Mouse (Mus musculus) lung, postnatal 14 days (tissue): ENCODE measurements around the gene Got1.
A peak's percentile ranks its signal among the peaks of the same experiment; 100 is the strongest.
"Not testable (repeated sequence)": the region's sequence is repeated elsewhere in the genome, so short reads cannot be mapped to it uniquely, and the experiment has no call there.

Source experiments
- DNase-seq: peaks from one replicate; pipeline ENCODE4 v3.0.0; 2021

The Got1 gene

GRCm38 (mm10) chr19:43521362-43521761 is 3.0 kb downstream of the Got1 start:
- no peak for DNase-seq

DNA sequence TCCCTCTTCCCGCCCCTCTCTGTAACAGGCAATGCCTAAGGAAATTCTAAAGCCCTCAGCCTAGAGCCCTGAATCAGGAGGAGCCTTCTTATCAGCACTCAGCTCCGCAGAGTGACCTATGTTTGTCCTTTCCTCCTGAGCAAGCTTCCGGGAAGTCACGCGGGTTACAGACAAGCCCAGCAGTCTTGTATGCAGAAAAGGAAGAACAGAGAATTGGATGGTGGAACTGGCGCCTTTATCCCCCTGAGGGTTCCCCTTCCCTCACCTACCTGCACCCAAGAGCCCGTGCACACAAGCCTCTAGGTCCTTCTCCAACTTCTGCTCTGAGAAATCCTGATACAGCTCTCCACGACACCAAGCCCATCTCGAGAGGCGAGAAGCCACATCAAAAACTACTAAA is 4.0 kb downstream of the Got1 start:
- no peak for DNase-seq

GRCm38 (mm10) chr19:43519226-43519625 is 5.2 kb downstream of the Got1 start:
- no peak for DNase-seq

DNA sequence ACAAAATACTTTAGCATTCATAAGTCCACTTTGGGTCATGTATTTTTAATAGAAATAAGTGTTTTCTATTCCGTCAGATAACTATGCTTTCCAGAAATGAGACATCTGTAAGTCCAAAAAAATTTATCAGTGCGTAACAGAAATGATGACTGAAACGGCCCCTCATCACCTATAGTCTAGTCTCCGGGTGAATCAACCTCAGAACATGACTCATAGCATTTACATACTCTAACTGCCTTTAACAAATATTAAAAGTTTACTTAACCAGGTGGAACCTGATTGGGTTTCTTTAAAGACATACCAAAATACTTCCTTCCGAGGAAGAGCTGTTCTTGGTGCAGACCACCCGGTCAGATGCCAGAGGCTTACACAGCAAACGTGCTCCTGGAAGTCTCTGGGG is 6.1 kb downstream of the Got1 start:
- DNase-seq = no peak

- no peak for DNase-seq
Observed at GRCm38 (mm10) chr19:43517808-43518207, 6.6 kb downstream of the Got1 start.

- DNase-seq = no peak
Observed at GRCm38 (mm10) chr19:43517320-43517719, 7.1 kb downstream of the Got1 start.

GRCm38 (mm10) chr19:43516397-43517035 is 7.9 kb downstream of the Got1 start:
- no peak for DNase-seq

- DNase-seq = no peak
Observed at GRCm38 (mm10) chr19:43515668-43516396, 8.6 kb downstream of the Got1 start.

DNA sequence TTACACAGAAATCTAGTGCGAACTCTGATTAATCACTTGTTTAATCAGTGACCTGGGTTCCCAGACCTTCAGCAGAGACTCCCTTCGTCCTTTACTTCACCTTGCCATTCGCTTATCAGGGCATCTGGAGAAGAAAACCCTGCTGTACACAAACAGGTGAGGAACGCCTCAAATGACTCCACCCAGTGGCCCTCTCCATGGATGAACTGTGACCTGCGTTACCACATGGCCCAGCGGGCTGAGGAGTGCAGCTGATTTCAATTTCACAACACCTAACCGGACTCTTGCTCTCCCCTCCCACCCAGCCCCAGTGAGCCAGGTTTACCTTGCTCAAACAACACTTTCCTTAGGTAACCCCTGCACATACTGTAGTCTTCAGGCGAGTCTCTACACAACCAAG is 10.5 kb downstream of the Got1 start:
- no peak for DNase-seq

GRCm38 (mm10) chr19:43511621-43512620 is 12.5 kb downstream of the Got1 start:
- DNase-seq = no peak

DNA sequence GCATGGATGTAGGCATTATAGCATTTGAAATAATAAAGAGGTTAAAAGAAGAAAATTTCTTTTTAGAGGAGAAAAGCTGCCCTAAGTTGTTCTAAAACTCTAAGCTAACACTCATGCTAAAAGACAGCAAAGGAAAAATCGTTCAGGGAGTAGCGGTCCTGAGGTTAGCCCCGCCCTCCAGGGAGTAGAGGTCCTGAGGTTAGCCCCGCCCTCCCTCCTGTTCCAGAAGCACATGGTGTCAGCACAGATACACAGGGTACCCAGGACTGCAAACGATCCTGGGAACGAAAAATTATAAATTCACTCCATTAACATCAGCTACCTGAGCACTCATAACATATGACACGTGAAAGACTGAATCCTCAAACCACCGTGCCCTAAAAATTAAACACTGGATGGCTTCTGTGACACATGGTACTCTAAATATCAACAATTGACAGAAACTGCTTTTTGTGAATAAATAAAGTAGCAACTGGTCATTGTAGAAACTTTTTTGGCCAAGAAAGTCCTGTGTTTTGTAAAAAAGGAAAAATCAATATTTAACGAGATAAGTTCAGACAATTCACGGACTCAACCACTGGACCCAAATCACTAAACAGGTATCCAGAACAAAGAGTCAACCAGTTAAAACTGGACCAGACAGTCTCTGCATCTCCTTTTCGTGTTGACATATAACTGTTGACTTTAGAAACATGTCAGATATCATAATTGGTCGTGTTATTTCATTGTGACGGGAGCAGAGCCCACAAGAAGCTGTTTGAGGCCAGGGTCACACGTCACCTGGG is 13.8 kb downstream of the Got1 start:
- DNase-seq = no peak

GRCm38 (mm10) chr19:43505441-43505840 is 19.0 kb downstream of the Got1 start:
- DNase-seq = no peak

DNA sequence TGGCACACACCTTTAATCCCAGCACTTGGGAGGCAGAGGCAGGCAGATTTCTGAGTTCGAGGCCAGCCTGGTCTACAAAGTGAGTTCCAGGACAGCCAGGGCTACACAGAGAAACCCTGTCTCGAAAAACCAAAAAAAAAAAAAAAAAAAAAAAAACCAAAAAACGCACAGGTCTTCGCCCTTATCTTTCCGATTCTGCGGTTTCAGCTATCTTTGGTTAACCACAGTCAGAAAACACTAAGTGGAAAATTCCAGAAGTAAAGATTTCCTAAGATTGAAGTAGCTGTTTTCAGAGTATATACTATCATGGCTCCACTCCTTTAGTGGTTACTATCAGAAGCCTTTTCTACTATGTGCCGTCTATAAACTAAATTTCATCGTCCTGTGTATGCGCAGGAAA is 20.8 kb downstream of the Got1 start:
- not testable (repeated sequence) for DNase-seq

GRCm38 (mm10) chr19:43502630-43503029 is 21.8 kb downstream of the Got1 start:
- no peak for DNase-seq

DNA sequence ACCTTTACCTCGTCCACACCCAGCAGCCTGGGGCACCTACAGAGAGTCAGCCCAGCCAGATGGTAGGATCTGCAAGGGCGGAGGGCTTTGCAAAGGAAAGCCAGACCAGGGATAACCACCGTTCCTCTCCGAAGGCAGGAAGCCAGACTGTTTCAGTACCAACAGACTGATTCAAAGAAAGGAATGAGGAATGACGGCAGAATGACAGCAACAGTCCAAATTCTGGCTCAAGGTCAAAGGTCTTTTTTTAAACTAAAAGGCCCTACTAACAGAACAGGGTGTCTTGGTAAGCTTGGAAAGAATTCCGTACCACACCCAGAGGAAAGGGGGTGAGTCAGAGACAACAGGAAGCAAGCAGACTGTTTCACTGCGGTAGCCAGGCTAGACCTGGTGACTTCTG is 25.5 kb downstream of the Got1 start:
- DNase-seq = no peak

- DNase-seq = no peak
Observed at GRCm38 (mm10) chr19:43497440-43497839, 27.0 kb downstream of the Got1 start.

- peak; percentile 60 for DNase-seq
Observed at GRCm38 (mm10) chr19:43495846-43496245, 28.6 kb downstream of the Got1 start.

GRCm38 (mm10) chr19:43494914-43495313 is 29.5 kb downstream of the Got1 start:
- DNase-seq = no peak

DNA sequence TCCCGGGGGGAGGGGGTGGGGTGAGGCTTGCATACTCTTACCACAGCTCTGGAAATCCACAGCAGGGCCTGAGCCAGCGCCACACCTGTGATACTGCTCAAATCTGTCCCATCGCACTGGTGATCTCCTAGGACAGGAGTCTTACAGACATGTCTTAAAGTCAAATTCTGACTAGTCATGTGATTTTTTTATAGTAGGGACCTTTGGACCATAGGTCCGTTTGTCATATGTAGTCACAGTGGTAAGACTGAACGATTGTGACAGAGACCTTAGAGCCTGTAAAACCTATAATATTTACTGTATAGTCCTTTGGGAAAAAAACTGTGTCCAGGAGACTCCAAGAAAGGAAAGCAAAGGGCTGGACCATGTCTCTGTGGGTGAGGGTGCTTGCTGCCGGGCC is 30.5 kb downstream of the Got1 start:
- DNase-seq = no peak

- not testable (repeated sequence) for DNase-seq
Observed at GRCm38 (mm10) chr19:43493316-43493715, 31.1 kb downstream of the Got1 start.

DNA sequence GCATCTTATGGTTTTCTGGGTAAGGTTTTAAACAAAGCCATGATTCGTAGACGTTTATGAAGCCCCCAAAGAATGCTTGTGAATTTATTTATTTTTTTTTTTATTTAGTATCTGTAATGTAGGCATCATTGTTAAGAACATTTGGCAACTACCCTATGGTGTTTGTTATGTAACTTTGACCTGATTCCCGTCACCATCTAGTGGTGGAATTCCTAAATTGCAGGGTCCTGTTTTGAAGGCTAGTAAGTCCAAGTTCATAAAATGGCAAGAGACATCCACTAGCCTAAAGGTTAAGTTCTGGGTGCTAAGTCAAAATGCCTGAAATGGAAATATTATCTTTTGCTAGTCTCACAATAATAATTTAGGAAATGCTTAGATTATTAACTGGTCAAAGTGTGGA is 37.0 kb downstream of the Got1 start:
- DNase-seq = peak; percentile 36

DNA sequence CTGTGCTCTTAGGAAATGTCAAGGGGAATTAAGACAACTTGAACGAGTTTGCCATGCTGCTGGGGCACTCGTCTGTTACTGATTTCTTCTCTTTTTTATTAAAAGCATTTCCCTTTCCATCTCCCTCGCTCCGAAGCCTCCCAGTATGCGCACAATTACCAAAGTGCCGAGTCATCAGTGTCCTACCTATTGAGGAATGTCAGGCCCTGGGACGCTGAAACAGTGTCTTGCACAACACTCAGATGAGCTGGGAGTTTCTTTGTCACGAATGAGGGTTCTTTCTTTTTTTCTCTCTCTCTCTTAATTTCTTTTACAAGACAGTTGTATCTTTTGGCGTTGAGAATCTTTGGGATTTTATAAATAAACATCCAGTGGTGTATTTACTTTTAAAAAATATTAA is 43.9 kb downstream of the Got1 start:
- no peak for DNase-seq

- DNase-seq = no peak
Observed at GRCm38 (mm10) chr19:43479431-43479830, 45.0 kb downstream of the Got1 start.
